Mouse (Mus musculus): Measurements from ENCODE around the gene Dnajc28. TPM values are rescaled to one million over a fixed set of nuclear protein-coding genes. Genes with fewer than 3 reads are reported as not detected.
"Not testable (repeated sequence)": the region's sequence is repeated elsewhere in the genome, so short reads cannot be mapped to it uniquely, and the experiment has no call there.

Gene Dnajc28
- polyA plus RNA-seq, 1 experiment from 2014 or later, result 5.0 TPM

DNA sequence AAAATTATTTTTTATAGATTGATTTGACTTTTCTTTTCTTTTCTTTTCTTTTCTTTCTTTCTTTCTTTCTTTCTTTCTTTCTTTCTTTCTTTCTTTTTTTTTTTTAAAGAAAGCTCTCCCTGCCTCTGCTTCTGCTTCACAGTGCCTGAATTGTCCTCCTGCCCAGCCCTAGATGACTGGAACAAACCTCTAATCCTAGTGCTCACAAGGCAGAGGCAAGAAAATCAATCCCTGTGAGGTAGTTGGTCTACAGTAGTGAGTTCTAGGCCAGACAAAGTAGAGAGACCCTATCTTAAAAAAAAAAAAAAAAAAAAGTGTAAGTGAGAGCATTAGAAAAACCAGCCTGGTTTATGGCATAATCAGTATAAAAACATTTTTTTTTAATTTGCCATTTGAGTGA, 31.0 kb upstream of the Dnajc28 start:
- Histone ChIP-seq H3K4me2 (ENCODE audit: low read depth) (no peak overlapping the region), H3K27me3 (ENCODE audit: control insufficient read depth, insufficient read depth, low read length) (no peaks in the 10 kb centered on the region), H3K4me3 (ENCODE audit: low read depth, low read length) (no peak overlapping the region), H3K4me1 (ENCODE audit: control insufficient read depth, insufficient read depth, low read length) (peaks cover 5% of the 10 kb centered on the region; the same call in 1 of the 2 replicates), H3K9ac (ENCODE audit: low read length) (no peak overlapping the region), H3K36me3 (ENCODE audit: control insufficient read depth, insufficient read depth, low read length) (peaks cover 4% of the 10 kb centered on the region), H3K27ac (ENCODE audit: low read depth, low read length) (no peak overlapping the region), H3K9me3 (ENCODE audit: control insufficient read depth, low read length) (no peaks in the 10 kb centered on the region)
- DNase-seq (ENCODE audit: low spot score) (no peak), ATAC-seq (ENCODE audit: insufficient read depth, low FRiP score, low TSS enrichment) (no peak)

GRCm38 (mm10) chr16:91649246-91649645, 30.4 kb upstream of the Dnajc28 start:
- H3K4me1 ChIP-seq (ENCODE audit: control insufficient read depth, insufficient read depth, low read length), result peaks cover 5% of the 10 kb centered on the region; the same call in 1 of the 2 replicates
- no peaks in the 10 kb centered on the region for H3K9me3 ChIP-seq (ENCODE audit: control insufficient read depth, low read length)
- peak overlapping the region; percentile 98 for H3K4me2 ChIP-seq (ENCODE audit: low read depth)
- 73% methylated on average over 3 of the region's 3 CpGs for WGBS
- no peaks in the 10 kb centered on the region for H3K27me3 ChIP-seq (ENCODE audit: control insufficient read depth, insufficient read depth, low read length)
- ATAC-seq (ENCODE audit: insufficient read depth, low FRiP score, low TSS enrichment), result no peak
- H3K9ac ChIP-seq (ENCODE audit: low read length), result 0 out of 2 replicates have a peak overlapping the region, but pooled peaks have one; percentile 18
- no peak overlapping the region for H3K27ac ChIP-seq (ENCODE audit: low read depth, low read length)
- peak; percentile 11 for DNase-seq (ENCODE audit: low spot score)
- H3K4me3 ChIP-seq (ENCODE audit: low read depth, low read length), result peak overlapping the region; percentile 70
- peaks cover 3% of the 10 kb centered on the region for H3K36me3 ChIP-seq (ENCODE audit: control insufficient read depth, insufficient read depth, low read length)

- H3K27me3 ChIP-seq (ENCODE audit: control insufficient read depth, insufficient read depth, low read length), result no peaks in the 10 kb centered on the region
- peak overlapping the region; percentile 94; the same call in 1 of the 2 replicates for H3K27ac ChIP-seq (ENCODE audit: low read depth, low read length)
- ATAC-seq (ENCODE audit: insufficient read depth, low FRiP score, low TSS enrichment) (peak; percentile 56), DNase-seq (ENCODE audit: low spot score) (peak; percentile 85)
- no peaks in the 10 kb centered on the region for H3K9me3 ChIP-seq (ENCODE audit: control insufficient read depth, low read length)
- H3K9ac ChIP-seq (ENCODE audit: low read length), result peak overlapping the region; percentile 85
- H3K4me2 ChIP-seq (ENCODE audit: low read depth), result peak overlapping the region; percentile 98
- H3K4me3 ChIP-seq (ENCODE audit: low read depth, low read length), result peak overlapping the region; percentile 70
- peaks cover 3% of the 10 kb centered on the region for H3K36me3 ChIP-seq (ENCODE audit: control insufficient read depth, insufficient read depth, low read length)
- under 1% methylated on average over 22 of the region's 25 CpGs for WGBS
- H3K4me1 ChIP-seq (ENCODE audit: control insufficient read depth, insufficient read depth, low read length), result peaks cover 5% of the 10 kb centered on the region; the same call in 1 of the 2 replicates
These were observed 29.4 kb upstream of the Dnajc28 start for GRCm38 (mm10) chr16:91648220-91648550.

GRCm38 (mm10) chr16:91647461-91648219, 28.8 kb upstream of the Dnajc28 start, which contains the start of gene Son:
Gene Son (plus strand): TSS chr16:91647506.
- no peaks in the 10 kb centered on the region for H3K27me3 ChIP-seq (ENCODE audit: control insufficient read depth, insufficient read depth, low read length)
- peaks cover 4% of the 10 kb centered on the region for H3K36me3 ChIP-seq (ENCODE audit: control insufficient read depth, insufficient read depth, low read length)
- peak within 1 kb of the TSS; percentile 94 for H3K27ac ChIP-seq (ENCODE audit: low read depth, low read length)
- DNase-seq (ENCODE audit: low spot score) (peak; percentile 98), ATAC-seq (ENCODE audit: insufficient read depth, low FRiP score, low TSS enrichment) (peak; percentile 97)
- no peaks in the 10 kb centered on the region for H3K9me3 ChIP-seq (ENCODE audit: control insufficient read depth, low read length)
- H3K9ac ChIP-seq (ENCODE audit: low read length), result peak within 1 kb of the TSS; percentile 85
- WGBS, result under 1% methylated on average over 69 of the region's 70 CpGs
- peak within 1 kb of the TSS; percentile 70 for H3K4me3 ChIP-seq (ENCODE audit: low read depth, low read length)
- H3K4me1 ChIP-seq (ENCODE audit: control insufficient read depth, insufficient read depth, low read length), result peaks cover 5% of the 10 kb centered on the region; the same call in 1 of the 2 replicates
- H3K4me2 ChIP-seq (ENCODE audit: low read depth), result peak within 1 kb of the TSS; percentile 98

GRCm38 (mm10) chr16:91646681-91647419, 28.0 kb upstream of the Dnajc28 start, which contains the start of gene Gart:
Gene Gart (minus strand): TSS chr16:91646952.
- Histone ChIP-seq H3K4me1 (ENCODE audit: control insufficient read depth, insufficient read depth, low read length) (peaks cover 5% of the 10 kb centered on the region; the same call in 1 of the 2 replicates), H3K9me3 (ENCODE audit: control insufficient read depth, low read length) (no peaks in the 10 kb centered on the region), H3K27me3 (ENCODE audit: control insufficient read depth, insufficient read depth, low read length) (no peaks in the 10 kb centered on the region), H3K9ac (ENCODE audit: low read length) (peak within 1 kb of the TSS; percentile 85), H3K27ac (ENCODE audit: low read depth, low read length) (peak within 1 kb of the TSS; percentile 94), H3K4me3 (ENCODE audit: low read depth, low read length) (peak within 1 kb of the TSS; percentile 70), H3K4me2 (ENCODE audit: low read depth) (peak within 1 kb of the TSS; percentile 98), H3K36me3 (ENCODE audit: control insufficient read depth, insufficient read depth, low read length) (peaks cover 4% of the 10 kb centered on the region)
- under 1% methylated on average over 59 of the region's 59 CpGs for WGBS
- ATAC-seq (ENCODE audit: insufficient read depth, low FRiP score, low TSS enrichment) (peak; percentile 88), DNase-seq (ENCODE audit: low spot score) (peak; percentile 94)

- Histone ChIP-seq H3K4me1 (ENCODE audit: control insufficient read depth, insufficient read depth, low read length) (peaks cover 5% of the 10 kb centered on the region; the same call in 1 of the 2 replicates), H3K27me3 (ENCODE audit: control insufficient read depth, insufficient read depth, low read length) (no peaks in the 10 kb centered on the region), H3K4me2 (ENCODE audit: low read depth) (peak overlapping the region; percentile 98), H3K36me3 (ENCODE audit: control insufficient read depth, insufficient read depth, low read length) (peaks cover 8% of the 10 kb centered on the region), H3K9me3 (ENCODE audit: control insufficient read depth, low read length) (no peaks in the 10 kb centered on the region), H3K27ac (ENCODE audit: low read depth, low read length) (no peak overlapping the region), H3K4me3 (ENCODE audit: low read depth, low read length) (peak overlapping the region; percentile 70), H3K9ac (ENCODE audit: low read length) (peak overlapping the region; percentile 37)
- DNase-seq (ENCODE audit: low spot score) (peak; percentile 18), ATAC-seq (ENCODE audit: insufficient read depth, low FRiP score, low TSS enrichment) (no peak)
- 1% methylated on average over 11 of the region's 11 CpGs for WGBS
These were observed 27.3 kb upstream of the Dnajc28 start for GRCm38 (mm10) chr16:91645995-91646602.

DNA sequence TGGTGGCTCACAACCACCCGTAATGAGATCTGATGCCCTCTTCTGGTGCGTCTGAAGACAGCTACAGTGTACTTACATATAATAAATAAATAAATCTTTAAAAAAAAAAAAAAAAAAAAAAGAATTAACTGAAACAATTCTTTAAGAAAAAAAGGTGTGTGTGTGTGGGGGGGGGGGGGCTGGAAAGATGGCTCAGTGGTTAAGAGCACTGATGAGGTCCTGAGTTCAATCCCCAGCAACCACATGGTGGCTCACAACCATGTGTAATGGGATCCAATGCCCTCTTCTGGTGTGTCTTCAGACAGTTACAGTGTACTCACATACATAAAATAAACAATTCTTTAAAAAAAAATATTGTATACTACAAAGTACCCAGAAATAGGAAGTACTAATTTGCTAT, 26.6 kb upstream of the Dnajc28 start:
- not testable (repeated sequence) for H3K9ac ChIP-seq (ENCODE audit: low read length); H3K27me3 ChIP-seq (ENCODE audit: control insufficient read depth, insufficient read depth, low read length); H3K4me3 ChIP-seq (ENCODE audit: low read depth, low read length); ATAC-seq (ENCODE audit: insufficient read depth, low FRiP score, low TSS enrichment); H3K4me2 ChIP-seq (ENCODE audit: low read depth); DNase-seq (ENCODE audit: low spot score); H3K27ac ChIP-seq (ENCODE audit: low read depth, low read length); H3K9me3 ChIP-seq (ENCODE audit: control insufficient read depth, low read length); H3K36me3 ChIP-seq (ENCODE audit: control insufficient read depth, insufficient read depth, low read length); H3K4me1 ChIP-seq (ENCODE audit: control insufficient read depth, insufficient read depth, low read length)
- no CpG with 5 or more reads among the region's 2 CpGs for WGBS

DNA sequence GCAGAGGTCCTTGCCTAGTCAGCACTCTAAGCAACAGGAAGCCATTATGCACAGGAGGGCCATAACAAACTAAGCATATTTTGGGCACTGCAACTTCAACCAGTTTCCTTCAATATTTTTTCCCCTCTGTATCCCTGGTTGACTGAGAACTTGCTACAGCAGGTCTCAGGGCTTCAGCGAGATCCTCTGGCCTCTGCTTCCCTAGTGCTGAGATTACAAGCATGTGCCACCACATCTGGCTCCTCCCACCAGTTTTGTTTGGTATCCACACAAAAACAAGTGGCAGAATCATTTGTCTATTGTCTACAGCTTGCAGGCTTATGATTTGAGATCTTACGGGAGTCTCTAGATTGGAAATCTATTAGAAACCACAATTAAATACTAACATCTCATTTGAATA, 26.1 kb upstream of the Dnajc28 start:
- Histone ChIP-seq H3K9ac (ENCODE audit: low read length) (no peak overlapping the region), H3K36me3 (ENCODE audit: control insufficient read depth, insufficient read depth, low read length) (peaks cover 8% of the 10 kb centered on the region), H3K27me3 (ENCODE audit: control insufficient read depth, insufficient read depth, low read length) (no peaks in the 10 kb centered on the region), H3K9me3 (ENCODE audit: control insufficient read depth, low read length) (no peaks in the 10 kb centered on the region), H3K27ac (ENCODE audit: low read depth, low read length) (no peak overlapping the region), H3K4me1 (ENCODE audit: control insufficient read depth, insufficient read depth, low read length) (peaks cover 5% of the 10 kb centered on the region; the same call in 1 of the 2 replicates), H3K4me2 (ENCODE audit: low read depth) (no peak overlapping the region), H3K4me3 (ENCODE audit: low read depth, low read length) (no peak overlapping the region)
- ATAC-seq (ENCODE audit: insufficient read depth, low FRiP score, low TSS enrichment) (no peak), DNase-seq (ENCODE audit: low spot score) (no peak)
- WGBS, result 72% methylated on average over 2 of the region's 2 CpGs

Measured in neural tube, embryonic 11.5 days (tissue).